Mouse (Mus musculus) olfactory bulb, adult 2 months (tissue): Measurements from ENCODE around the gene Ankrd52.

Experiments
- CTCF ChIP-seq: fragments of 200-500 bp; IDR thresholded peaks from 2 replicates; pipeline ENCODE4 v1.5.1; 2012; ENCODE audit warnings: low read depth, mild to moderate bottlenecking, low read length, moderate library complexity; ENCODE audit not compliant: insufficient read depth
- POLR2A ChIP-seq: fragments of 200-500 bp; IDR thresholded peaks from 2 replicates; pipeline ENCODE4 v1.6.1; 2012; ENCODE audit warnings: mild to moderate bottlenecking, low read depth, low read length, moderate library complexity; ENCODE audit not compliant: insufficient read depth

DNA sequence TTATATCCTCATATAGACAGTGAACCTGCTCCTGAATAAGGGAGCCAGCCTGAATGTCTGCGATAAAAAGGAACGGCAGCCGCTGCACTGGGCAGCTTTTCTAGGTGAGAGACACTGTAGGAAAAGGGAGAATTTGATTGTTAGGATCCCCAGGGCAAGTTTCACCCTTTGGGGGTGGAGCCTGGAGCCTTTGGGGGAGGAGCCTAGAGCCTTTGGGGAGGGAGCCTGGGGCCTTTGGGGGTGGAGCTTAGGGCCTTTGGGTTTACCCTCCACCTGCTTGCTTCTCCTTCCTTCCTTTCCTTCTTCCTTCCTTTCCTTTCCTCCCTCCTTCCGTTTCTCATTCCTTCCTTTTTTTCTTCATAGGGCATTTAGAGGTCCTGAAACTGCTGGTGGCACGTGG lies 3.6 kb downstream of the Ankrd52 start:
- TF ChIP-seq POLR2A: no peak
- no peak for TF ChIP-seq CTCF
